Mouse (Mus musculus): ENCODE data around the gene Atp6v1g2.
A peak's percentile ranks its signal among the peaks of the same experiment; 100 is the strongest.

The Atp6v1g2 gene

GRCm38 (mm10) chr17:35235614-35236389, 2.3 kb downstream of the Atp6v1g2 start, which contains the start of gene Nfkbil1:
Gene Nfkbil1 (minus strand): TSS chr17:35235792.
- ATAC-seq (ENCODE audit: insufficient number of reproducible peaks, low FRiP score, low TSS enrichment), result peak; percentile 59; the same call in 1 of the 2 replicates

DNA sequence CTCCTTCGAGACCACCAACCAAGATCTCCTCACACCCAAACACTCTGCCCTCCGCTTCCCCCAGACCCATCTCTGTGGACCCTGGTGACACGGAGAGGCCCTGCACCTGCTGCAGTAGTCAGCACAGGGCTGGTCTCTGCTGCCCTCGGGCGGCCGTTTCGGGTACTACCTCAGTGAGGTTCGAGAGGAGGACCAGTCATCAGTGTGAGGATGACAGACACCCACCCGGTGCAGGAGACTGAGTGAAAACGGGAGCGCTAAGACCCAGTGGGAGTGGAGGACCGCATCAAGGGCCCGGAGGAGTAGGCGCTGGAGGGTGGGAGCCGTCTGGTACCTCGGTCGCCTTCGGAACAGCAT, 2.9 kb downstream of the Atp6v1g2 start:
- ATAC-seq (ENCODE audit: insufficient number of reproducible peaks, low FRiP score, low TSS enrichment), result peak; percentile 77

DNA sequence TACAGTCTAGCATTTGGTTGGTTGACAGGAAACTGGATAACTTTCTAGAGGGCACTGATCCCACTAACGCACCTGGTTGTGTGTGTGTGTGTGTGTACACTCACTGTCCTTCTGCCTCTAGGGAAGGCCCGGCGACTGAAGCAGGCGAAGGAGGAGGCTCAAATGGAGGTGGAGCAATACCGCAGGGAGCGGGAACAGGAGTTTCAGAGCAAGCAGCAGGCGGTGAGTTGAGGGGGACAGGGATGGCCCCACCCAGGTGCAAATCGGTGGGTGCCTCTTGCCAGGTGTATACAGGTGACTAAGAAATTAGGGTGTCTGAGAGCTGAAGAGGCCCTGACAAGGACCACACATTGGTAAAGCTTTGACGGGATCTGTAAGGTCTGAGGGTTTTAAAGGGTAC, 3.5 kb downstream of the Atp6v1g2 start:
- no peak for ATAC-seq (ENCODE audit: insufficient number of reproducible peaks, low FRiP score, low TSS enrichment)

- ATAC-seq (ENCODE audit: insufficient number of reproducible peaks, low FRiP score, low TSS enrichment), result no peak
These were observed 4.0 kb downstream of the Atp6v1g2 start for GRCm38 (mm10) chr17:35237504-35237903.

DNA sequence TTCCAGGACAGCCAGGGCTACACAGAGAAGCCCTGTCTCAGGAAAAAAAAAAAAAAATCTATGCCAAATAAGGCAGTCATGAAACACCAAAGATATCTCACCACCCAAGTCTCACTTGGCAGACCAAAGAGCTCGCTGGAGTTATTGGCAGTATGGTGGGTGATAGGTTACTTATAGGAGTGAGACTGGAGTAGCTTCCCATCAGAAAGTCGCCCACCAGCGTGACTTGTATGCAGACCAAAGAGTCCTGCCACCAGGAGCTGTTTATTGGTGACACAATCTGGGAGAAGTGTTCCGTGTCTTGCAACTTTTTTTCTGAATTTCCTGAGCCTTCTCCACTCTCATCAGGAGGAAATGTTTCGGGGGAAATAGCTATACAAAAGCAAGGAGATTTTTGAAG, 6.2 kb downstream of the Atp6v1g2 start:
- no peak for ATAC-seq (ENCODE audit: insufficient number of reproducible peaks, low FRiP score, low TSS enrichment)

DNA sequence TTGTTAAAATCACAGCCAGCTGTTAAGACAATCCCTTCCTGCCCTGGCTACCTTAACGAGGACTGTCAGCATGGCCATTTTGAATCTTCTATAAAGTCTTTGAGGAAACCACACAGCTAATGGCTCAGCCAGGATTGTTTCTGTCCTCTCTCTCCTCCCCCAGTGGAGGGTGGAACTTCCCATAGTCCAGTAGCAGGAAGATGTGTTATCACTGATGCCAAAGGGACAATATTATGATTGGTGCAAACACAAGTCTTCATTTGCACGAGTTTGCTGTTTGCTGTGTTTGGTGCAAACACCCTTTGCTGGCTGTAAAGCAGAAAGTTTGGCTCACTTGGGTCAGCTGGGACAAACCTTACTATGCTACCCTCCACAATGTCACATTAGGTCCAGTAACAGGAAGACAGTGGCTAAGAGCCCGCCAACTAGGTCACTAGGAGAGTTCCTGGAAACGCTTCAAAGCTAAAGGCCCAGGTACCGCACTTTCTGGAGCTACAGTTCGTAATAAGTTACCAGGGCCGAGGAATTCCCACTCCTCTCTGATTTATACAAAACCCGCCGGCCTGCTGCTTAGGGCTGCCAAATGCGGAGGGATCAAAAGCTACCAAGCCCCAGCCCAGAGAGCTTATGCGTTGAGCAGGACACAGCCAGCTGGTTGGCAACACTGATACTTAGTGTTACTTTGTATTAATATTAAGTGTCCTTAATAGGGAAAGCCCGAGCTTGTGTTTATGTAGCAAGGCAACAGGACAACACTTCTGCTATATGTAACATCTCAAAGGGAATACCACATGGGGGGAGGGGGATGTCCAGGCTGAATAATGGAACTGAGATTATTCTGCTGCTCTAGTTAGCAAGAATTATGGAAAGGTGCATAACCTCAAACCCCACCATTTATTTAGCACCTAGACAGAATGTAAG, 7.2 kb downstream of the Atp6v1g2 start:
- ATAC-seq (ENCODE audit: insufficient number of reproducible peaks, low FRiP score, low TSS enrichment), result no peak

DNA sequence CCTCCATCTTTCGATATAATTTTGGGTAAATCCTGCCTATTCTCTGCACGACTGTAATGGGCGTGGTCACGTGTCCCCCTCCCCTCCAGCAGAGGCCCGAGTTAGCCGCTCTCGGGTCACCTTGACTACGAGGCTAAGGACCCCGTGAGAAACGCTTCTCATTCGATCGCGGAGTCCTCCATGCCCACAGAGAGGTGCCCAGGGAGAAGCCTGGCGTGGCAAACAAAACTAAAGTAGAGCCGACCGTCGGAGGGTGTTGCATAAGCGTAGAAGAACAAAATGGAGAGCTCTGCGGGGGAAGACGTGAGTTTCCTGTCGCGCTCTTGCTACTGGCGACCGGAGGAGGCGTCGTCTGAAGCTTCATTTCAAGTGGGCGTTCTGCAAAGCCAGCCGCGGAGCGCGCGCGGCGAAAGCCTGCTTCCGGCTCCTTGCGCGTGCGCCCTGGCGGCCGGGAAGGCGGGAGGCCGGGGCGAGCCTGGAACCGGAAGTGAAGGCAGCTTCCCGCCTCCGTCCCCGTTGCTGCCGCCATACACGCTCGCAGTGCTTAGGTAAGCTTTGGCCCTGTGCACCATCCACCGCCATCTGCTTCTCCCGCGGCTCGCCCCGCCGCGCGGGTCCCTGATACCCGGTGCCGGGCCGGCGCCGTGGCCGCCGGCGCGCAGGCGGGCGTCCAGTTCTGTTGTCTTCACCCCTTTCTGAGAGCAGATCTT, 8.0 kb downstream of the Atp6v1g2 start, which contains the start of gene Ddx39b:
Gene Ddx39b (plus strand): TSS at position 442 of the 710 bp plus-strand sequence.
- ATAC-seq (ENCODE audit: insufficient number of reproducible peaks, low FRiP score, low TSS enrichment), result peak; percentile 78; the same call in 1 of the 2 replicates

DNA sequence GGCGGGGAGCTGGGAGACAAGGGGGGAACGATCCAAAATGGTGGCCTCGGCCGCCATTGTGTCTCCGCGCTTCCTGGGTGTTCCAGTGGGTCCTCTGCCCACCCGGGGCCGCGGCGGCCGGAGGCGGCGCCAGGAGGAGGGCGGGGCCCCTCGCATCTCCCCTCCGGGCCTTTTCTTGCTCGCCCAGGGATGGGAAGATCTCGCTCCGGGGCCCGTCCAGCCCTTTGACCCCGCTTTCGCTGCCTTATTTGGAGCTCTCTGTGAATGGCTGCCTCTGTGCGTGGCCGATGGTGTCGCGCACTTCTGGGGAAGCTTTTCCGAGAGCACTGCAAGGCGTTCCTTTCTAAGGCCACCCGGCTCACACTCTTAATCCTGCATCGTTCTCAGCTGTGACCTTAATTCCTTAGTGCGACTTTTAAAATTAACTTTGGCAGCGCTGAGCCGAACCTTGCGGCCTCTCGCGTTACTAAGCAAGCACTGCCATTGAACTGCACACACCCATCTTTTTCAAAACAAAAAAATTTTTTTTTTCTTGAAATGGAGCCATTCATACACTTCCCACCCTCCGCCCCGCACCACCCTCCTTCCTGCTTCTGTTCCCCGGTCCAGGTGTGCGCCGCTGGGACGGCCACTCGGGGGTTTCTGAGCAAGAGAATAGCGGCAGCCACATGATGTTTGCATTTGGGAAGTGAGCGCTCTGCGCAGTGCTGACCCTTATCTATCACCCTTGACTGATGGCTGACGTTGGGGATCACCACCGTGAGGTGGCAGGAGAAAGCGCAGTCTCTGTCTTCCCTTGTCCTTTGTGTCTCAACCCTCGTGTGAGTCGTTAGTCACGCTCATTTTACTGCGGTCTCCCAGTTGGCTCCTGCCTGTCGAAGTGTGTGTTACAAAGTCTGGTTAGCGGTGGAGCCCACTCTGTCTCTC, 8.8 kb downstream of the Atp6v1g2 start:
- peak; percentile 26; the same call in 1 of the 2 replicates for ATAC-seq (ENCODE audit: insufficient number of reproducible peaks, low FRiP score, low TSS enrichment)

- no peak for ATAC-seq (ENCODE audit: insufficient number of reproducible peaks, low FRiP score, low TSS enrichment)
These were observed 9.6 kb downstream of the Atp6v1g2 start for GRCm38 (mm10) chr17:35243086-35243485.

DNA sequence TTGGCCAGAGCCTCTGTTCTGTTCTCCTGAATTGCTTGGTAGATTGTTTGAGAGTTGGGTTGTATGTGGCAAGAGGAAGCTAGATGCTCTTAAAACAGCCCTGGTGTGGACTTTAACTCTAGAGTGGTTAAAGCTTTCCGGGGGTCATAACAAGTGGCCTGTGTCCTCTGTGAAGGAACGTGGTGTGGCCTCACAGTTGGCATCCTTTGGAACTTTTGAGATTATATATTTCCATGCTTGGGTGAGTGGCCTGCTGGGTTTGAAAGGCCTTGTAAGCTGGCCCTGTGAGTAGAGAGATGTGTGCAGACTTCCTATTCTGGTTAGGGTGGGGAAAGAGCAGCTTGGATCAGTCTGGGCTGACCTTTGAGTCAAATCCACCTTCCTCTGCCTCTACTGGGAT, 11.5 kb downstream of the Atp6v1g2 start:
- no peak for ATAC-seq (ENCODE audit: insufficient number of reproducible peaks, low FRiP score, low TSS enrichment)

DNA sequence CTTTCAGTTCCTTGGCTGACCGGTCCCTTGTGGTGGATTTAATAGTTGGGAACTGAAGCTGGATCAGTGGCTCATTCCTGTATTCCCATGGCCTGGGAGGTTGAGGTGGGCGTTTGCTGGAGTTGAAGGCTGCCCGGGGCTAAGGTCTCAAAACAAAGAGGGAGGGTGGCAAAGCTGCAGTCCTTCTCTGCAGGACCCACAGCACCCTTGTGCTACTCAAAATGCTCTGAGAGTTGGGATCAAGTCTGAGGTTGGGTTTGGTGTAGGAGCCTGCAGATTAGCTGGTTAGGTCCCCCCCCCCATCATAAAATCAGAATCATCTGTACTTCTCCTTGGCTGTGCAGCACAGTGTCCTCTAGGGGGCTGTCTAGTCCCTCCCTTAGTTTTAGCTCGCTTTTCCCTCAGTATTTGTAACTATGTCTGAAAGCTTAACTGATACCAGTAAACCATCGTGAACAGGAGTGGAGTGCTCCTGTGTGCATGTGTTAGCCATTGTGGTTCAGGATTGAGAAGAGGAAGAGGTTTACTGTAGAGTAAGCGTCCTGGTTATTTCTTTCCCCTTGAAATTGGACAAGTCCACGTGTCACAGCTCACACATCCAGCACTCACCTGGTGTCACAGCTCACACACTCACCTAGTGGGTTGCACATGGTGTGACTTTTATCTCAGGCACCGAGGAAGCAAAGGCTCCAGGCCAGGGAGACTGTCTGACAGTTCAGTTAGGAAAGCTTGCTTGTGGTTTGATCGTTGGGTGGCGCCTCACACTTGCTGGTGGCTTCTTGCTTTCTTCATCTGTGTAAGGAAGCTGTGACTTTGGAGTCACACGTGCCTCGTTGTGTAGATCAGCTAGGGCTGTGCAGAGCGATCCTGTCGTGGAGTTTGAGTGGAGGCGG, 12.5 kb downstream of the Atp6v1g2 start:
- ATAC-seq (ENCODE audit: insufficient number of reproducible peaks, low FRiP score, low TSS enrichment), result no peak

DNA sequence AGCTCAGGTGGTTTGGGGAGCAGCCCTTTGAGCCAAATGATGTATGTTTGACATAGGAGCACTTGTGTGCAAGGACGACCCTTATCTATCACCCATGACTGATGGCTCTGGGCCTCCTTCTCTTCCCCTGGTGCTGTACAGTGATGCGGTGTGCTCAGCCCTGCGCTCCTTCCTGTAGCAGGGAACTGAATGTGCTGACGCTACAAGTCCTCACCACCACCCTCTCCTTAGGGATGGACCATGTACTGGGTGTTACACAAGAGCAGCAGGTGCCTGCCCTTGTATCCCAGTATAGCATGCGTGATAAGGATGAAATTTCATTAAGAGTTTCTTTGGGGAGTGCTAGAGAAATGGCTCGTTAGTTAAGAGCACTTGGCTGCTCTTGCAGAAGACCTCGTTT, 13.7 kb downstream of the Atp6v1g2 start:
- no peak for ATAC-seq (ENCODE audit: insufficient number of reproducible peaks, low FRiP score, low TSS enrichment)

- no peak for ATAC-seq (ENCODE audit: insufficient number of reproducible peaks, low FRiP score, low TSS enrichment)
These were observed 15.5 kb downstream of the Atp6v1g2 start for GRCm38 (mm10) chr17:35248986-35249385.

GRCm38 (mm10) chr17:35249451-35250197, 16.2 kb downstream of the Atp6v1g2 start:
- ATAC-seq (ENCODE audit: insufficient number of reproducible peaks, low FRiP score, low TSS enrichment), result no peak

- no peak for ATAC-seq (ENCODE audit: insufficient number of reproducible peaks, low FRiP score, low TSS enrichment)
These were observed 17.1 kb downstream of the Atp6v1g2 start for GRCm38 (mm10) chr17:35250348-35251120.

GRCm38 (mm10) chr17:35251162-35251719, 17.8 kb downstream of the Atp6v1g2 start:
- ATAC-seq (ENCODE audit: insufficient number of reproducible peaks, low FRiP score, low TSS enrichment), result no peak

DNA sequence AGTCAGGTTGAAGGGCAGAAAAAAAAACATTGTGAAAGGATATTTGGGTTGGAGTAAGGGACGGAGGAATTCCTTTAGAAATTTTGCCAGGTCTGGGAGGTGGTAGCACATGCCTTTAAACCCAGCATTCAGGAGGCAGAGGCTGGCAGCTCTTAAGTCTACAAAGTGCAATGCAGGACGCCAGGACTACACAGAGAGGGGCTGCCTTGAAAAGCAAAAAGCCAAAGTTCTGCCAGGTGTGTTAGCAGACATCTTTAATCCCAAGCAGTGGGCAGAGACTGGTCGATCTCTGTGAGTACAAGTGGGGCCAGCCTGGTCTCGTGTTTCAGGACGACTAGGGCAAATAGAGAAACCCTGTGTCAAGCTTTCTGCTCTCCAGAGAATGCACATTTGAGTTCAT, 18.5 kb downstream of the Atp6v1g2 start:
- ATAC-seq (ENCODE audit: insufficient number of reproducible peaks, low FRiP score, low TSS enrichment), result no peak

All from cerebellum, adult (tissue).